ENCODE assay signal across 31 mouse cellular contexts in genomic region chr12:81055811-81056210, GRCm38 (mm10). TPM values are rescaled to one million over a fixed set of nuclear protein-coding genes. Genes with fewer than 3 reads are reported as not detected.
A peak's percentile ranks its signal among the peaks of the same experiment; 100 is the strongest.
DNase-seq lines count a peak whose midpoint lies in the region; ATAC-seq lines count a peak whose summit lies in the region.
"Had no signal": no experiment of that assay in that cellular context is flagged by ENCODE, and none has a peak within 500 bp of the region (broad histone marks: within the 10 kb centered on the region; RNA-seq: fewer than 3 reads in every experiment).

No protein-coding gene starts in this region.

- intact Hi-C loops in heart, postnatal 36 days (cut with DNase I): no loop called here

- H3K4me2 ChIP-seq in limb, embryonic 12.5 days: no peak overlapping the region
- no peak overlapping the region for H3K4me2 ChIP-seq in forebrain, embryonic 15.5 days (replicated peaks)
- H3K4me2 ChIP-seq in forebrain, embryonic 16.5 days (ENCODE audit: low read length): no peak overlapping the region
- H3K4me2 ChIP-seq: heart, embryonic 12.5 days; lung, embryonic 14.5 days had no signal

- WGBS in limb, embryonic 12.5 days: 94% methylated on average over 2 of the region's 2 CpGs
- WGBS in limb, embryonic 10.5 days: 88% methylated on average over 2 of the region's 2 CpGs
- WGBS in forebrain, embryonic 15.5 days: 90% methylated on average over 2 of the region's 2 CpGs
- WGBS in forebrain, embryonic 16.5 days: 88% methylated on average over 2 of the region's 2 CpGs

- H3K4me1 ChIP-seq in limb, embryonic 12.5 days (replicated peaks): peaks cover 21% of the 10 kb centered on the region
- peaks cover 32% of the 10 kb centered on the region for H3K4me1 ChIP-seq in limb, embryonic 10.5 days
- H3K4me1 ChIP-seq in forebrain, embryonic 15.5 days: 0 out of 2 replicates have a peak, but pooled peaks cover 7% of the 10 kb centered on the region
- H3K4me1 ChIP-seq in forebrain, embryonic 16.5 days (replicated peaks; ENCODE audit: control insufficient read depth, insufficient read depth, low read length): 0 out of 2 replicates have a peak, but pooled peaks cover 6% of the 10 kb centered on the region

- peak; percentile 76 for DNase-seq in heart, adult 11 months
- DNase-seq in heart, postnatal 36 days: no peak
- DNase-seq in limb, embryonic 10.5 days (ENCODE audit: low spot score): no peak
- DNase-seq in right cerebral cortex, postnatal 36 days (ENCODE audit: low spot score in 2 of 2): no peak
- DNase-seq: adrenal gland, postnatal 25 days; B cell, adult 2 months; cerebellum, adult 11-12 months; cerebellum, adult 9-11 months; gastrocnemius, postnatal 25 days; heart, adult 18-20 months; kidney, adult 8-10 months; kidney, postnatal 4 days; layer of hippocampus, postnatal 36 days; liver; lung, embryonic 14.5 days; lung, postnatal 14 days; right cerebral cortex, adult 18-20 months; right cerebral cortex, postnatal 4 days; thymus, adult 18-20 months; thymus, postnatal 25 days had no signal

- peak overlapping the region; percentile 69; the same call in 1 of the 2 replicates for H3K27ac ChIP-seq in limb, embryonic 12.5 days
- no peak overlapping the region; the same call in 1 of the 2 replicates for H3K27ac ChIP-seq in limb, embryonic 10.5 days
- H3K27ac ChIP-seq in forebrain, embryonic 15.5 days (replicated peaks): peak overlapping the region; percentile 21; the same call in 1 of the 2 replicates
- peak overlapping the region; percentile 58; the same call in 1 of the 2 replicates for H3K27ac ChIP-seq in forebrain, embryonic 16.5 days (ENCODE audit: low read length)
- H3K27ac ChIP-seq: kidney, postnatal 0 days; liver, embryonic 14.5 days; neural tube, embryonic 12.5 days; stomach, postnatal 0 days had no signal

- no peak for ATAC-seq in limb, embryonic 12.5 days (ENCODE audit: insufficient number of reproducible peaks, insufficient read depth, low FRiP score, low TSS enrichment, low read depth)
- no peak for ATAC-seq in forebrain, embryonic 15.5 days (replicated peaks)
- no peak for ATAC-seq in forebrain, embryonic 16.5 days
- ATAC-seq: intestine, embryonic 16.5 days had no signal

- no peaks in the 10 kb centered on the region for H3K36me3 ChIP-seq in limb, embryonic 12.5 days
- no peaks in the 10 kb centered on the region for H3K36me3 ChIP-seq in limb, embryonic 10.5 days
- no peaks in the 10 kb centered on the region for H3K36me3 ChIP-seq in forebrain, embryonic 15.5 days
- H3K36me3 ChIP-seq in forebrain, embryonic 16.5 days (ENCODE audit: control insufficient read depth, insufficient read depth): no peaks in the 10 kb centered on the region
- H3K36me3 ChIP-seq: heart, embryonic 12.5 days; neural tube, embryonic 12.5 days had no signal

- no peak overlapping the region for H3K4me3 ChIP-seq in limb, embryonic 12.5 days (replicated peaks)
- H3K4me3 ChIP-seq in limb, embryonic 10.5 days: no peak overlapping the region
- H3K4me3 ChIP-seq in forebrain, embryonic 15.5 days: no peak overlapping the region
- no peak overlapping the region for H3K4me3 ChIP-seq in forebrain, embryonic 16.5 days (replicated peaks; ENCODE audit: low read length)
- H3K4me3 ChIP-seq: erythroblast, embryonic 14.5 days; heart, embryonic 12.5 days; myocyte; neural tube, embryonic 12.5 days had no signal

- H3K9me3 ChIP-seq in limb, embryonic 12.5 days: no peaks in the 10 kb centered on the region
- H3K9me3 ChIP-seq in limb, embryonic 10.5 days (replicated peaks): no peaks in the 10 kb centered on the region
- H3K9me3 ChIP-seq in forebrain, embryonic 15.5 days: no peaks in the 10 kb centered on the region
- H3K9me3 ChIP-seq in forebrain, embryonic 16.5 days (ENCODE audit: control insufficient read depth, low read length): no peaks in the 10 kb centered on the region
- H3K9me3 ChIP-seq: heart, embryonic 12.5 days; neural tube, embryonic 12.5 days had no signal

- no peak overlapping the region for H3K9ac ChIP-seq in limb, embryonic 12.5 days (replicated peaks)
- H3K9ac ChIP-seq in forebrain, embryonic 15.5 days (replicated peaks): no peak overlapping the region
- H3K9ac ChIP-seq in forebrain, embryonic 16.5 days (replicated peaks; ENCODE audit: low read depth, low read length): no peak overlapping the region
- H3K9ac ChIP-seq: heart, embryonic 12.5 days; liver, embryonic 14.5 days; lung, embryonic 14.5 days; neural tube, embryonic 12.5 days had no signal

- H3K27me3 ChIP-seq in limb, embryonic 12.5 days: no peaks in the 10 kb centered on the region
- H3K27me3 ChIP-seq in limb, embryonic 10.5 days (ENCODE audit: low read depth, poor library complexity, severe bottlenecking): no peaks in the 10 kb centered on the region
- no peaks in the 10 kb centered on the region for H3K27me3 ChIP-seq in forebrain, embryonic 15.5 days
- no peaks in the 10 kb centered on the region for H3K27me3 ChIP-seq in forebrain, embryonic 16.5 days (replicated peaks; ENCODE audit: control insufficient read depth, insufficient read depth, low read length)
- H3K27me3 ChIP-seq: heart, embryonic 12.5 days; neural tube, embryonic 12.5 days had no signal

RNA-seq across cellular contexts. Expression of gene Smoc1, which starts 29.2 kb away (rescaled TPM):
- total RNA-seq in heart, postnatal 36 days (2021): 1 to 10 TPM; 5.9 to 8.2 TPM
- 11.4 and 13.1 TPM in 2 replicates for polyA plus RNA-seq in limb, embryonic 12.5 days (2016; fragmentation: Nextera tagmentation; extraction: Ambion mirVana)
- polyA plus RNA-seq in limb, embryonic 10.5 days (2016; fragmentation: Nextera tagmentation; extraction: Ambion mirVana): 24.2 and 29.6 TPM in 2 replicates
- polyA plus RNA-seq in forebrain, embryonic 15.5 days (2015; fragmentation: Nextera tagmentation; extraction: Ambion mirVana): 10.3 and 12.1 TPM in 2 replicates
- 12.8 and 13.2 TPM in 2 replicates for polyA plus RNA-seq in forebrain, embryonic 16.5 days (2015; fragmentation: Nextera tagmentation; extraction: Ambion mirVana)
